Mouse (Mus musculus): Measurements from ENCODE around the gene Ifitm5. TPM values are rescaled to one million over a fixed set of nuclear protein-coding genes. Genes with fewer than 3 reads are reported as not detected.

Ifitm5 gene
- polyA plus RNA-seq (2014; fragmentation: Nextera tagmentation; extraction: Ambion mirVana): 0.58 and 0.60 TPM in 2 replicates

GRCm38 (mm10) chr7:140949824-140950530 is at the start of gene Ifitm5:
Gene Ifitm5 (minus strand): TSS chr7:140950291.
- Histone ChIP-seq H3K4me1 (replicated peaks; ENCODE audit: control insufficient read depth, insufficient read depth, low read length) (peaks cover 24% of the 10 kb centered on the region), H3K36me3 (ENCODE audit: control insufficient read depth, insufficient read depth, low read length) (peaks cover 7% of the 10 kb centered on the region; the same call in 1 of the 2 replicates), H3K9me3 (ENCODE audit: control insufficient read depth, low read length) (no peaks in the 10 kb centered on the region), H3K4me3 (ENCODE audit: low read depth, low read length) (no peak within 1 kb of the TSS), H3K4me2 (no peak within 1 kb of the TSS), H3K27me3 (replicated peaks; ENCODE audit: control insufficient read depth, insufficient read depth, low read length) (no peaks in the 10 kb centered on the region), H3K27ac (ENCODE audit: low read depth, low read length) (no peak within 1 kb of the TSS), H3K9ac (ENCODE audit: low read depth, low read length) (no peak within 1 kb of the TSS)
- no peak for ATAC-seq (replicated peaks; ENCODE audit: low FRiP score)
- 86% methylated on average over 16 of the region's 16 CpGs for WGBS
- DNase-seq (ENCODE audit: low spot score): no peak

DNA sequence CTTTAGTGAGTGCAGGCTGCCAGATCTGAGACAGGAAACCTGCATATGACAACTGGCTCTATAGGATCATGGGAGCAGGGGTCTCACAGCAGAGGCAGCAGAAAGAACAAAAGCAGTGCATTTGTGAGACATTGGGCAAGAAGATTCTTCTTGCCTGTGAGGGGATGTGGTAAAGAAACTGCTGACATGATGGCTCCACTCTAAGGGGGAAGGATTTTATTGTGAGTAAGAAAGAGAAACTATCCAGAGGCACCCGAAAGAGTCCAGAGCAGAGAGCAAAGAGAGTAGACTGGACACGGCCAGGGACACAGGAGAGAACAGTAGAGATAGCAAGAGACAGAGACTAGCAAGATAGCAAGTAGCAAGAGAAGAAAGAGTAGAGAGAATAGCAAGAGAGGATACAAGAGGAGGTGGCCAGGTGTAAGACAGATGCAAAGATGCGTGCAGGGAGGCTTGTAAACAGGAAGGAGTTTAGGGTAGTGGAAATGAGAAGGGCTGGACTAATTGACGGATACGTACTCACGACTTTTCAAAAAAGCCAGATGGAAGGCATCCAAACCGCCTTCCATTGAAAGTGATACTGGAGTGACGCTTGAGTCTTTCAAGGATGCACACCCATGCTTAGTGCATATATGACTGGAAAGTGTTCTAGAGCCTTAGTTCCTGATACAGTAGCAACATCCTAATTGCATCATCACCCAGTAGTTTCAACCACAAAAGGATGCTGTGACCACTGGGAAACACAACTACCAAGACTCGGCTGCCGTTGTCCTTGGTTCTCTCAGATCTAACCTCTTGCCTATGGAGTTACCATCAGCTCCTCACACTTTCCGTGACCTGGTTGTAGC is 49.0 kb upstream of the Ifitm5 start:
- ATAC-seq (replicated peaks; ENCODE audit: low FRiP score) (no peak), DNase-seq (ENCODE audit: low spot score) (no peak)
- Histone ChIP-seq H3K4me2 (no peak overlapping the region), H3K27me3 (replicated peaks; ENCODE audit: control insufficient read depth, insufficient read depth, low read length) (no peaks in the 10 kb centered on the region), H3K4me1 (replicated peaks; ENCODE audit: control insufficient read depth, insufficient read depth, low read length) (no peaks in the 10 kb centered on the region), H3K27ac (ENCODE audit: low read depth, low read length) (no peak overlapping the region), H3K9ac (ENCODE audit: low read depth, low read length) (no peak overlapping the region), H3K4me3 (ENCODE audit: low read depth, low read length) (no peak overlapping the region), H3K9me3 (ENCODE audit: control insufficient read depth, low read length) (no peaks in the 10 kb centered on the region), H3K36me3 (ENCODE audit: control insufficient read depth, insufficient read depth, low read length) (no peaks in the 10 kb centered on the region)
- WGBS: 66% methylated on average over 11 of the region's 11 CpGs

GRCm38 (mm10) chr7:140997817-140998216 is 47.7 kb upstream of the Ifitm5 start:
- H3K4me2 ChIP-seq: no peak overlapping the region
- WGBS: 39% methylated on average over 1 of the region's 1 CpGs
- no peak for DNase-seq (ENCODE audit: low spot score)

DNA sequence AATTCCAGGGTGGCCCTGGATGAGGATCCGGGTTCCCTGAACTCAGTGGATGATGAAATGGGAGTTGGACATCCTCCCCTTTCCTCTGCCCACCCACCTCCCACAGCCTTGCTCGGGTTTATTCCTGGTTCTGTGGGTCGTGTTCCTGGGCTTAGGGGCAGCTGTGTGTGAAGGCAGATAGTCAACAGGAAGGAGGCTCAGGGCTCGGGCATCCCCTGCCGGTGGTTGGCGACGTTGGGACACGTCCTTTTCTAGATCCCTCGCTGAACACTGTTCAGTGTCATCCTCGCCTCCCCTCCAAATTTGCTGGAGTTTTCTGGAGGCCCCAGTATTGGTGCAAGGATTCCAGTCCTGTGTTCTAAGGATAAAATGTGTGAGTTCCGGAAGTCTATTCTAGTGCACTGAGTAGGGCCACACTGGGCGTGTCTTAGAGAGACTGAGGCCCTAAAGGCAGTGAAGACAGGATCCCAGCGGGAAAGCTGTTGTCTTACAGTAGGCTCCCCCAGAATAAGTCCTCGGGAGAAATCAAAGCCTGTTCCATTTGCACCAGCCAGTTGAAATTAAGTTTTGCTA is 41.1 kb upstream of the Ifitm5 start:
- H3K27me3 ChIP-seq (replicated peaks; ENCODE audit: control insufficient read depth, insufficient read depth, low read length): no peaks in the 10 kb centered on the region
- WGBS: 60% methylated on average over 14 of the region's 14 CpGs
- ATAC-seq (replicated peaks; ENCODE audit: low FRiP score) (no peak), DNase-seq (ENCODE audit: low spot score) (no peak)
- H3K36me3 ChIP-seq (ENCODE audit: control insufficient read depth, insufficient read depth, low read length): no peaks in the 10 kb centered on the region
- H3K4me2 ChIP-seq: no peak overlapping the region
- H3K27ac ChIP-seq (ENCODE audit: low read depth, low read length): no peak overlapping the region
- H3K9me3 ChIP-seq (ENCODE audit: control insufficient read depth, low read length): no peaks in the 10 kb centered on the region
- H3K9ac ChIP-seq (ENCODE audit: low read depth, low read length): no peak overlapping the region
- 0 out of 2 replicates have a peak, but pooled peaks cover 2% of the 10 kb centered on the region for H3K4me1 ChIP-seq (replicated peaks; ENCODE audit: control insufficient read depth, insufficient read depth, low read length)
- no peak overlapping the region for H3K4me3 ChIP-seq (ENCODE audit: low read depth, low read length)

More at GRCm38 (mm10) chr7:140997817-140998216, 47.7 kb upstream of the Ifitm5 start:
- no peak overlapping the region for H3K27ac ChIP-seq (ENCODE audit: low read depth, low read length)
- no peak for ATAC-seq (replicated peaks; ENCODE audit: low FRiP score)
- H3K4me1 ChIP-seq (replicated peaks; ENCODE audit: control insufficient read depth, insufficient read depth, low read length): no peaks in the 10 kb centered on the region
- H3K4me3 ChIP-seq (ENCODE audit: low read depth, low read length): no peak overlapping the region
- H3K36me3 ChIP-seq (ENCODE audit: control insufficient read depth, insufficient read depth, low read length): no peaks in the 10 kb centered on the region
- no peaks in the 10 kb centered on the region for H3K27me3 ChIP-seq (replicated peaks; ENCODE audit: control insufficient read depth, insufficient read depth, low read length)
- no peak overlapping the region for H3K9ac ChIP-seq (ENCODE audit: low read depth, low read length)
- no peaks in the 10 kb centered on the region for H3K9me3 ChIP-seq (ENCODE audit: control insufficient read depth, low read length)

DNA sequence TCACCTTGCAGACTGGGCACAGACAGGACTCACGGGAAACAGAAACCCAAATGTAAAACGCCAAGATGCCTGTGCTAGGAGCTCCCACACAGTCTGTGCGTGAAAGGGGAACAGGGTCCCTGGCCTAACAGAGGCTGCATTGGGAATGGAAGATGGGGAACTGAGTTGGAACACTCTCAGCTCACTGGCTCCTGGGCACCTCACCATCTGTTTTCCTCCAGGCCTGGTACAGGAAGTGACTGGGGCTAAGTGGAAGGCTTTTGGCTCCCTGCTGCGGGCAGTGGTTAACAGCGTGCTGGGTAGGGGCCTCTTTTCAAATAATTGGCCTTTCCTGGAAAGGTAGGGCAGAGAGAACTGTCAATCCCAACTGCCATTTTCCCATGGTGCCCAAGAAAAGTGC is 40.5 kb upstream of the Ifitm5 start:
- Histone ChIP-seq H3K4me1 (replicated peaks; ENCODE audit: control insufficient read depth, insufficient read depth, low read length) (0 out of 2 replicates have a peak, but pooled peaks cover 2% of the 10 kb centered on the region), H3K36me3 (ENCODE audit: control insufficient read depth, insufficient read depth, low read length) (no peaks in the 10 kb centered on the region), H3K4me3 (ENCODE audit: low read depth, low read length) (no peak overlapping the region), H3K4me2 (no peak overlapping the region), H3K27ac (ENCODE audit: low read depth, low read length) (no peak overlapping the region), H3K27me3 (replicated peaks; ENCODE audit: control insufficient read depth, insufficient read depth, low read length) (no peaks in the 10 kb centered on the region), H3K9ac (ENCODE audit: low read depth, low read length) (0 out of 2 replicates have a peak overlapping the region, but pooled peaks have one; percentile 9), H3K9me3 (ENCODE audit: control insufficient read depth, low read length) (no peaks in the 10 kb centered on the region)
- ATAC-seq (replicated peaks; ENCODE audit: low FRiP score): no peak
- DNase-seq (ENCODE audit: low spot score): no peak
- WGBS: 42% methylated on average over 5 of the region's 5 CpGs

DNA sequence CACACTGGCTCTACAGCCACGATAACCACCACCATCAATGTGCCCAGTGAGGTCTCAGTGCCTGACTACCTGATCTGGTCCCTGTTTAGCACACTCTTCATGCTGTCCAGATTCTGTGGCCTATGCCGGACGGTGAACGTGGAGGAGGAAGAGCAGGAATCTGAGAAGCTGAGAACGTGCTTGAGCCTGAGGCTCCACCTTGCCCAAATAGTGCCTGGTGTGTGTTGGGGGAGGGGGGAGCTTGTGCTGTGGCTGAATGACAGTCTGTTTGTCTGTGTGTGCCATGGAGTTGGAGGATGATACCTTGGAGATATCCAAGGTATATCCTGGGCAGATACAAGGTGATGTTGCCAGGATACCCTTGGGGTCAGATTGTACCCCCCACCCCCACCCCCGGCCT is 40.1 kb upstream of the Ifitm5 start:
- no peaks in the 10 kb centered on the region for H3K27me3 ChIP-seq (replicated peaks; ENCODE audit: control insufficient read depth, insufficient read depth, low read length)
- no peak; the same call in 1 of the 2 replicates for ATAC-seq (replicated peaks; ENCODE audit: low FRiP score)
- DNase-seq (ENCODE audit: low spot score): no peak
- no peak overlapping the region for H3K27ac ChIP-seq (ENCODE audit: low read depth, low read length)
- 0 out of 2 replicates have a peak overlapping the region, but pooled peaks have one; percentile 9 for H3K9ac ChIP-seq (ENCODE audit: low read depth, low read length)
- 0 out of 2 replicates have a peak, but pooled peaks cover 2% of the 10 kb centered on the region for H3K4me1 ChIP-seq (replicated peaks; ENCODE audit: control insufficient read depth, insufficient read depth, low read length)
- 51% methylated on average over 6 of the region's 6 CpGs for WGBS
- H3K4me2 ChIP-seq: no peak overlapping the region
- no peaks in the 10 kb centered on the region for H3K9me3 ChIP-seq (ENCODE audit: control insufficient read depth, low read length)
- H3K36me3 ChIP-seq (ENCODE audit: control insufficient read depth, insufficient read depth, low read length): no peaks in the 10 kb centered on the region
- no peak overlapping the region for H3K4me3 ChIP-seq (ENCODE audit: low read depth, low read length)

GRCm38 (mm10) chr7:140989022-140989421 is 38.9 kb upstream of the Ifitm5 start:
- H3K27ac ChIP-seq (ENCODE audit: low read depth, low read length): no peak overlapping the region
- no peak overlapping the region for H3K4me2 ChIP-seq
- no peaks in the 10 kb centered on the region for H3K9me3 ChIP-seq (ENCODE audit: control insufficient read depth, low read length)
- WGBS: 59% methylated on average over 4 of the region's 4 CpGs
- no peak overlapping the region for H3K9ac ChIP-seq (ENCODE audit: low read depth, low read length)
- no peaks in the 10 kb centered on the region for H3K36me3 ChIP-seq (ENCODE audit: control insufficient read depth, insufficient read depth, low read length)
- DNase-seq (ENCODE audit: low spot score) (no peak), ATAC-seq (replicated peaks; ENCODE audit: low FRiP score) (no peak)
- H3K27me3 ChIP-seq (replicated peaks; ENCODE audit: control insufficient read depth, insufficient read depth, low read length): no peaks in the 10 kb centered on the region
- H3K4me1 ChIP-seq (replicated peaks; ENCODE audit: control insufficient read depth, insufficient read depth, low read length): 0 out of 2 replicates have a peak, but pooled peaks cover 2% of the 10 kb centered on the region
- H3K4me3 ChIP-seq (ENCODE audit: low read depth, low read length): no peak overlapping the region
